Mouse (Mus musculus): ENCODE results near the gene Impdh2. TPM values are rescaled to one million over a fixed set of nuclear protein-coding genes. Genes with fewer than 3 reads are reported as not detected.
A peak's percentile ranks its signal among the peaks of the same experiment; 100 is the strongest.

The Impdh2 gene
- polyA plus RNA-seq, 1 experiment from 2014 or later, result 36.0 TPM

DNA sequence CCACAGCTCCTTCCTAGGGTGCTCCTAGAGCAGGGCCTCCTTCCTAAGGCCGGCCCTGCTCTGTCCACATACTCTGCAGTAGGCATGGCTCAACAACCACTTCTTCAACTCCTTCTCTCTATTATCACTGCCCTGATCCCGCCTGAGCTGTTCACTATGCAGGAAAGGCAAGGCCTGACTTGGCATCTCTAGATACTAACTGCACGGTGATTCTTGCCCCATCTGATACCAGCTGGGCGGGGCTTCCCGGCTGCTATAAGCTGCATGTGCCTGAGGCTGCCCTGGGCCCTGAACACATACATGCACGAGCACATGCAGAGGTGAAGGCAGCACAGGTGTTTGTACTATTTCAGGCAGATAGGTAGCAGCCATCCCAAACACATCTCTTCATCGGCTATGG lies 4.0 kb downstream of the Impdh2 start:
- Histone ChIP-seq H3K79me2 (ENCODE audit: inconsistent target) (peaks cover 29% of the 10 kb centered on the region; the same call in 1 of the 2 replicates), H3K4me3 (ENCODE audit: inconsistent target) (no peak overlapping the region), H3K36me3 (ENCODE audit: inconsistent target) (peaks cover 11% of the 10 kb centered on the region; the same call in 1 of the 2 replicates), H3K27ac (no peak overlapping the region)
- 85% methylated on average over 7 of the region's 7 CpGs for WGBS (ENCODE audit: missing documents)

DNA sequence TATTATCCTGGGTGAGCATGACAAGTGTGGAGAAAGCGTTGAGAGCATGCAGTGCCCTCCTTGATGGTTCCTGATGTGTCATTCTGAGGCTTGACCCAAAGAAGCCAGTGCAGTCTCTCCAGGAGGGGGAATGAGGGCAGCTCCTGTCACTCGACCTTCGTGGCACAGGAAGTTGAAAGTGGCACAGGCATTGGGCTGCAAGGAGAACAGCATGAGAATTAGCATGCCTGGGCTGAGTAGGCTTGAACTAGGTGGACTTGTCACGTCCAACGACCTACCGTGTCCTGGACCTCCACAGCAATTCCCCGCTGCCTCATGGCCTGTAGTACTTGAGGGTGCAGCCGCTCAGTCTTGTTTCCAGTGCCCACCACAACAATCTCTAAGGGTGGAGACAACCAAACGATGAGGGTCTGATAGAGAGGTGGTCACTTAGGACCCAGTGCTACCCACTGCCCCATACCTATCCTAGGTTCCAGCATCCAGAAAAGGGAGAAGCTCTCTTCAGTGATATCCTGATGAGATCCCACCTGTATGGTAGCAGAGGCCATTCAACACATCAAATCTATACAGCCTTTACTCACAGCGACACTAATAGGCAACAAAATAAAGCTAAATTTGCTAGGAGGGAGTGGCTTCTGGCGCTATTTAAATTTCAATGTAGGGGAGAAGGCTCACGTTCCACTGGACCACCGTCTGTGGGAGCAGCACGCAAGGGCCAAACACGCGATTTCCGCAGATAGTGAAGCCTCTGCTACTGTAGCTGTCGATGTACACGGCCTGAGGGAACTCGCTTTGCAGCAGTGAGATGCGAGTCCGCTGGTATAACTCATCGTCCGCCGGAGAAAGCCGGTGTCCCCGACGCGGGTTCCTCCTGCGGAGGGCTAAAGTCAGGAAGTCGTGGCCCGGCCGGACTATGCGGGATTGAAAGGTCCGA lies 6.1 kb downstream of the Impdh2 start:
- 13% methylated on average over 33 of the region's 35 CpGs for WGBS (ENCODE audit: missing documents)
- Histone ChIP-seq H3K36me3 (ENCODE audit: inconsistent target) (peaks cover 11% of the 10 kb centered on the region; the same call in 1 of the 2 replicates), H3K4me3 (ENCODE audit: inconsistent target) (peak overlapping the region; percentile 86), H3K27ac (peak overlapping the region; percentile 94), H3K79me2 (ENCODE audit: inconsistent target) (peaks cover 22% of the 10 kb centered on the region; the same call in 1 of the 2 replicates)

DNA sequence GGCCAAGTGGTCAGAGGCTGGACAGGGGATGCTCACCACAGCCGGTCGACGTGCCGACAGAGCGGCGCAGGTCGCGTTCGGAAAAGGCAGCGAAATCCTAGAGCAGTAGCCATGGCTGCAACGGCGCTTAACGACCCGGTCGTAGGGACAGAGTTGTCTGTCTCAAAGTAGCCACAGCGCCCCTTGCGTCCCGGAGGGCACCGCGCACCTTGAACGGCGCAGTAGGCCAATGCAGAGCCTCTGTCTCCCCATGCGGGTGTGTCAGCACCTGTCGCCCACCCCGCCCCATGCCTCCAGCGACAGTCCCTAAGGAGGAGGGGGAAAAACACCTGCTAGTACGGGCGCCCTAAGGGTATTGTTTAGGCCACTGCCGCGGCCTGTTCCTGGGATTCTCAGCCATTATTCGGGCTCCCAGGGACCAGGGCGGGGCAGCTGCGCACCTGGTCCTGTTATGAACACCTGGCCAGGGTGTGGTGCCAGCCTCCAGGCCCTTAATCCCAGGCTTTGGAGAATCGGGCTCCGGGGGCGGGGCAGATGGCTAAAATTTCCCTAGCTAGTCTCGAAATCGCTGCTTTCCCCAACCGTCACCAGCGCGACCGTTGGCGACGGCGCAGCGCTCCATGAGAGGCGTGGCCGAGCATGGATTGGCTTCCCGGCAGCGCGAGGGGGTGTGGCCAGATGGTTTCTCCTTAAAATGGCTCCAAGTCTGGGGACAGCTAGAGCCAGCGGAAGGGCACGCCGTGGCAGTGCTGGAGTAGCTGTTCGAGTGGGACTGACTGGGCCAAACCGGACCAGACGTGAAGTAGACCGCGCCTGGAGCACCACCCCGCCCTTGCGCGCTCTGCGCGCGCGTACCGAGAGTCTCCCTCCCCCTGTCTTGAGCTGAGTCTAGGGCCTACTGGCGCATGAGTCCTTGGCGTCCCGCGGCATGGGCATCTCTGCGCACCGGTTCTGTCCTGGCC lies 7.0 kb downstream of the Impdh2 start, which contains the start of gene Ndufaf3:
Ndufaf3 (minus strand) TSS at position 620 of the 962 bp plus-strand sequence.
- peaks cover 20% of the 10 kb centered on the region for H3K36me3 ChIP-seq (ENCODE audit: inconsistent target)
- H3K79me2 ChIP-seq (ENCODE audit: inconsistent target), result peaks cover 15% of the 10 kb centered on the region; the same call in 1 of the 2 replicates
- H3K27ac ChIP-seq, result peak within 1 kb of the TSS; percentile 94
- peak within 1 kb of the TSS; percentile 86 for H3K4me3 ChIP-seq (ENCODE audit: inconsistent target)
- under 1% methylated on average over 73 of the region's 73 CpGs for WGBS (ENCODE audit: missing documents)

DNA sequence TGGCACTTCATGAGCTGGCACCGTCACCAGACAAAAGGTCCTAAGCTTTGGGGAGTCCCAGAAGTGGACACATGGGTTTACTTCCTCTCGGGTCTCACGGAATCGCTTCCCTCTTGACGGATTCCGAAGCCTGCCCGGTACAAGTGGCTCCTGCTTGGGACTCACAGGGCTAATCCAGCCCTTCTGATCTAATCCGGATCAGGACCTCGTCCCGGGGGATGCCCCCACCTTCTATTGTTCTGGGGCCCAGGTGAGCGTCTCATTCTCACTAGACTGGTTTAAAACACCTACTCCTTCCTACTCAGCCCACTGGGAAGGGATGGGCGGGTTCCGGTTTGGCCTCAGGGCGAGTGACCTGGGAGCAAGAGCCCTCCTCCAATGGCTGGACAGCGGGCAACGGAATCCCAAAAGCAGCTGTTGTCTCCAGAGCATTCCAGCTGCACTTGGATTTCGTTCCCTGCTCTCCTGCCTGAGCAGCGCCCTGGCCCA lies 7.9 kb downstream of the Impdh2 start:
- 7% methylated on average over 18 of the region's 18 CpGs for WGBS (ENCODE audit: missing documents)
- Histone ChIP-seq H3K27ac (peak overlapping the region; percentile 94), H3K4me3 (ENCODE audit: inconsistent target) (peak overlapping the region; percentile 86), H3K79me2 (ENCODE audit: inconsistent target) (peaks cover 15% of the 10 kb centered on the region; the same call in 1 of the 2 replicates), H3K36me3 (ENCODE audit: inconsistent target) (peaks cover 29% of the 10 kb centered on the region)

DNA sequence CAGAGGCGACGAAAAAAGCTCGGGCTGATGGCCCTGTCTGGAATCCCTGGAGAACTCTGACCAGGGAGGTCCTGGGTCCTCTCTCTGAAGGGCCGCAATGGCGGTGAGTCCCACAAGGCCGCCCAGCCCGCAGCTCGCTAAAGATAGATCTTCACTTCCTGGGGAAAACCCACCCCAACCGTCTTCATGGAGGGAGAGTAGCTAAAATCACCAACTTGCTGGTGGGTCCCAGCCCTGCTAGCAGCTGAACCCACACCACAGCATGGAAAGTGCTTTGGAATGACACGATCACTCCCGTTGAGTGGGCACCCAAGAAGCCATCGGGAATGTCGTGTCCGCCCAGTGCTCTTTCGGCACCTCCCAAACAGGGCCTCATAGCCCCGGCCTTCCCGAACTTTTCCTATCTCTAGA lies 8.4 kb downstream of the Impdh2 start:
- Histone ChIP-seq H3K27ac (peak overlapping the region; percentile 94), H3K36me3 (ENCODE audit: inconsistent target) (peaks cover 31% of the 10 kb centered on the region), H3K4me3 (ENCODE audit: inconsistent target) (peak overlapping the region; percentile 86), H3K79me2 (ENCODE audit: inconsistent target) (peaks cover 15% of the 10 kb centered on the region; the same call in 1 of the 2 replicates)
- WGBS (ENCODE audit: missing documents), result 34% methylated on average over 14 of the region's 17 CpGs

DNA sequence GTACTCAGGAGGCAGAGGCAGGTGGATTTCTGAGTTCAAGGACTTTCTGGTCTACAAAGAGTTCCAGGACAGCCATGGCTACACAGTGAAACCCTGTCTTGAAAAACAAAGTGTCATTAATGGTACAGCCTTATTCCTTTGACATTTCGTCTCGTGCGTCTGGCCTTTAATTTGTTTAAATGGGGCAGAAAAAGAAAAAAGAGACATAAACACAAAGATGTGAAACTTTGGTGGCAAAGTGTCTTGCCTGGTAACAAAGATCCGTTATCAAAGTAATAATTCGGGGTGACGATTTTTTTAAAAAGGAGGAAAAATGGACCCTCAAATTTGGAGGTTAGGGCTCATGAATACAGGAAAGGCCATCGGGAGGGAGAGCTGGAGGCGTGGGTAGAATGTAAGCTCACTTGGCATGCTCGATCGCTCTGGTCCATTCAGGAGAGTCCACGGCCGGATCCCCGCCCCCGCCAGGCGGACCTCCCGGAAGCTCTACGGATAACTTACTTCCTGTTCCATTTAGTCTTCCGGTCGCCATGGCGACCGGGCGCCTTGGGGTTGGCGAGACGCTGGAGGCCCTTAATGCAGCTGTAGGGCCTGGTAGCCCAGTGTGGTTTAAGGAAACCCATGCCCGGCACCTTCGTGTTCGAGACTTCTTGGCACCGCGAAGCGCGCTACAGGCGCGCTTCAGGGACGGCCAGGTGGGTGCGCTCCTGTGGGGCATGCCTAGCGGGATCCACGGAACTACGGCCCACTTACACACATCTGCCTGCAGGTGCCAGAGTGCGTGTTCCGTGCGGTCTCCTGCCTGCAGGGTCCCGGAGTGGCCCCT lies 9.5 kb downstream of the Impdh2 start, which contains the start of gene Dalrd3:
Dalrd3 (plus strand) TSS at position 506 of the 826 bp plus-strand sequence.
- H3K36me3 ChIP-seq (ENCODE audit: inconsistent target), result peaks cover 22% of the 10 kb centered on the region
- peak within 1 kb of the TSS; percentile 94; the same call in 1 of the 2 replicates for H3K27ac ChIP-seq
- peaks cover 15% of the 10 kb centered on the region; the same call in 1 of the 2 replicates for H3K79me2 ChIP-seq (ENCODE audit: inconsistent target)
- peak within 1 kb of the TSS; percentile 86 for H3K4me3 ChIP-seq (ENCODE audit: inconsistent target)
- WGBS (ENCODE audit: missing documents), result 2% methylated on average over 42 of the region's 42 CpGs

DNA sequence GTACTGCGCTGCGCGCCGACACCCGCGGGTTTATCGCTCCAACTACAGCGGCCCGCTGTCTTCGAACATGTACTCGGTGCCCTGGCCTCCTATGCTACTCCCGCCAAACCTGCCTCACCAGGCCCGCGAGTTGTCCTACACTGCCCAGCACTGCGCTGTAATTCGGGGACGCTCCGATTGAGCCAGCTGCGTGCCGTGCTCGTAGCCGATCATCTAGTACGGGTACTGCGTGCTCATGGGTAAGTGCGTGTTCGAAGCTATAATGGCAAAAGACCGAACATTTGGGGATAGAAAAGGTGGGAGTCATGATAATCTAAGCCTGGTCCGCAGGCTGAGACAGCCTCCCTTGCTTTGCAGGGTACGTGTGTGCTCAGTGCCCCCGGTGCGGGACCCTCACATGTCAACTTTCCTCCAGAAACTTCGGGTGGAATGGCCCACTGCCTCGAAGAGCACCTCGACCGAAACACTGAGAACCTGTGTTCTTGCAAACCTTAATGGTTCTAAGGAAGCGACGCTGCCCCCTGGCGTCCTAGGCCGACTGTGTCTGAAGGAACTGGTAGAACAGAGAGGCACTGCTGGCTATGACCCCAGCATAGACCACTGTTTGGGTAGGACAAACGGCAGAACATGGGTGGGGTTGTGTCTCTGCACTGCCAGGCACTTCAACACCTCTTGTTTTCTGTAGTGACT lies 10.3 kb downstream of the Impdh2 start:
- H3K27ac ChIP-seq, result peak overlapping the region; percentile 4; the same call in 1 of the 2 replicates
- peaks cover 22% of the 10 kb centered on the region for H3K36me3 ChIP-seq (ENCODE audit: inconsistent target)
- WGBS (ENCODE audit: missing documents), result 1% methylated on average over 40 of the region's 40 CpGs
- peak overlapping the region; percentile 50 for H3K4me3 ChIP-seq (ENCODE audit: inconsistent target)
- H3K79me2 ChIP-seq (ENCODE audit: inconsistent target), result peaks cover 15% of the 10 kb centered on the region; the same call in 1 of the 2 replicates

DNA sequence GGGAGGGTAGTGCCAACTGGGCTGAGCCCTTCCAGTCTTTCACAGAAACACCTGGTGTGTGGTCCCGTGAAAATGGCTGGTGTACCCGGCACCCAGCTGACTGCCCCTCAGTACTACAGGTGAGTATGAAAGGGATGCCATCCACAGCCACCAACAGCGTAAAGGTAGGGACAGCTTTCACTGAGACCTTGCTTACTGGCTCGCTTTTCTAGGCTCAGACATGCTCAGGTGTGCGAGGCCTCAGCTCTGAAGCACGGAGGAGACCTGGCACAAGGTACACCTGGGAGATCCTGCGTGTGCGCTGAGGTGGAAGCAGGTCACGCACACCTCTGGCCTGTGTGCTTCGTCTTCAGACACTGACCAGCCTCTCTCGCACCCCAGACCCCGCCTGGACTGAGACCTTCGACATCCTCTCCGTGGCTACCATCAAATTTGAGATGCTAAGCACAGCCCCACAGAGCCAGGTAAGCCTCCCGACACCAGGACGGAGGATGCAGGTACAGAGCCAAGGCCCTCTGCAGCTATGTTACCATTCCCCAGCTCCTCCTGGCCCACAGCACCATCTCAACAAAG lies 11.4 kb downstream of the Impdh2 start:
- peaks cover 22% of the 10 kb centered on the region for H3K36me3 ChIP-seq (ENCODE audit: inconsistent target)
- peaks cover 7% of the 10 kb centered on the region; the same call in 1 of the 2 replicates for H3K79me2 ChIP-seq (ENCODE audit: inconsistent target)
- H3K27ac ChIP-seq, result no peak overlapping the region
- no peak overlapping the region for H3K4me3 ChIP-seq (ENCODE audit: inconsistent target)
- WGBS (ENCODE audit: missing documents), result 97% methylated on average over 16 of the region's 16 CpGs

DNA sequence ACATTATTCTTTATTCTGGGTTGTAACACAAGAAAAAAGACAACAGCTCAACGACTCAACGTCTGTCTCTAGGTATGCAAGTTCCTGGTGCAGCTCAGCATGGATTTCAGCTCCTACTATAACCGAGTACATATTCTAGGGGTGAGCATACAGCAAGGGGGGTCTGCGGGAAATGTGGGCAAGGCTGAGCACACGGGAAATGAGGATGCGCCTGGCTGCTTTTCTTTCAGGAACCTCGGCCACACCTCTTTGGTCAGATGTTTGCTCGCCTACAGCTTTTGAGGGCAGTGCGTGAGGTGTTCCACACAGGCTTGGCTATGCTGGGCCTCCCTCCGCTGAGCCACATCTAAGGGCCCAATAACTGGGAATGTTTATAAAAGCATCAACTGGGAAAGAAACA lies 12.2 kb downstream of the Impdh2 start:
- Histone ChIP-seq H3K36me3 (ENCODE audit: inconsistent target) (peaks cover 22% of the 10 kb centered on the region), H3K27ac (no peak overlapping the region), H3K4me3 (ENCODE audit: inconsistent target) (no peak overlapping the region), H3K79me2 (ENCODE audit: inconsistent target) (peaks cover 7% of the 10 kb centered on the region; the same call in 1 of the 2 replicates)
- WGBS (ENCODE audit: missing documents), result 89% methylated on average over 10 of the region's 10 CpGs

DNA sequence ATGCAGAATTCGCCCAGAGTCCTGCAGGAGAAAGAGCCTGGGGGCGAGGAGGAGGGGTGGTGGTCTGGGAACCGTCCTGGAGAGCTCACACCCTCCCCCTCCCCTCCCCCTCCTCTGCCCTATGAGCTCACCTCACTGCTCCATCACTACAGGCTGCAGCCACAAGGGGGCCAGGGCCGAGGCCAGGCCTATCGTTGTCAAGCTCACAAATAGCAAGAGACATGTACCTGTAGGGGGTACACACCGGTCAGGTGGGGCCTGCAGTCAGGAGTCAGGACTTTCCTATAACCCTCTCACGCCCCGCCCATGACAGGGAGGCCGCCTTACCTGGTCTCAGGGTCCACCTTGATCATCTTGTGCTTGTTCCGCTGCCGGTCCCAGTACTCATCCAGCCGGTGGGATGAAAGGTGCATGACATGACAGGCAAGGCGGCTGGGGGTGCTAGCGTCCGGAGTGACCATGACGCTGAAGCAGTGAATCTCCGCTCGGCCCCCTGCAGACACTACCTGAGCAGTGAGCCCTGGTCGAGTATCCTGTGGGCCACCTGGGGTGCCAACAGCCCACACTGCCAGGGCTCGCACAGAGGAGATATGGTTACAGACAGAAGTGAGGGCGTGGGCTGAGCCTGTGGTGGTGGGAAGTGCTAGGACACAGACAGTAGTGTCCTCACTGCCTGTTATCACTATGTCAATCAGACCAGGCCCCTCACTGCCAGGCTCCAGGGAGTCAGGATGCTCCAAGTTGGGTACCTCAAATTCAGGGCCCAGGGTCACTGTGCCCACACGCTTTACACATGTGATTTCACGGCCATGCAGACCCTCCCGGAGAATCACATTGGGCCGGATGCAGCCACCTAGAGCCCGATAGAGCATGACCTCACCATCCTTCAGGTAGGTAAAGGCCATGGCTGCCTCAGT lies 13.9 kb downstream of the Impdh2 start:
- Histone ChIP-seq H3K79me2 (ENCODE audit: inconsistent target) (no peaks in the 10 kb centered on the region), H3K36me3 (ENCODE audit: inconsistent target) (peaks cover 22% of the 10 kb centered on the region), H3K4me3 (ENCODE audit: inconsistent target) (no peak overlapping the region), H3K27ac (no peak overlapping the region)
- WGBS (ENCODE audit: missing documents), result 82% methylated on average over 25 of the region's 26 CpGs

DNA sequence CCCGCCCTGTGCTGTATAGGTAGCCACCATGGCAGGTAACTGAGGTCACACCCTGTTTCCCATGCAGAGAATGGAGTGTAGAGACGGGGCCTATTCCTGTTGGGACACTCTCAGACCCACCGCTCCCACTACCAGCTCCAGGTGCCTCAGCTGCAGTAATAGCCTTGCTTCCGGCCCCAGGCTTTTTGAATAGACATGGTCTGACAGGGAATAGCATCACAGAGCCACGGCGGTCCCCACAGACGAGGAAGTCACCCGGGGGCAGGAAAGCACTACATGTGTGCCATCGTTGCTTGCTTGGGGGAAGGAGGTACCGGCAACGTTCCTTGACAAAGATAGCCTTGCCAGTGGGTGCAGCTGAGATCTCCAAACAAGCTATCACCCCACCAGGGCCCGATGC lies 14.8 kb downstream of the Impdh2 start:
- H3K27ac ChIP-seq, result no peak overlapping the region
- H3K79me2 ChIP-seq (ENCODE audit: inconsistent target), result no peaks in the 10 kb centered on the region
- no peak overlapping the region for H3K4me3 ChIP-seq (ENCODE audit: inconsistent target)
- peaks cover 22% of the 10 kb centered on the region for H3K36me3 ChIP-seq (ENCODE audit: inconsistent target)
- WGBS (ENCODE audit: missing documents), result 77% methylated on average over 12 of the region's 12 CpGs

All from macrophage (primary cell).